Mouse (Mus musculus) thymus, postnatal 0 days (tissue): ENCODE measurements at regions not wholly inside any gene's neighbourhood (a gene's known extent, or its start where the extent isn't known, plus 50 kb on each side); places are given as distances from the start of the nearest gene placed in this dataset.

Experiments
- DNase-seq: peaks from one replicate; pipeline ENCODE4 v3.0.0-alpha.2; 2015; ENCODE audit warnings: low spot score

DNA sequence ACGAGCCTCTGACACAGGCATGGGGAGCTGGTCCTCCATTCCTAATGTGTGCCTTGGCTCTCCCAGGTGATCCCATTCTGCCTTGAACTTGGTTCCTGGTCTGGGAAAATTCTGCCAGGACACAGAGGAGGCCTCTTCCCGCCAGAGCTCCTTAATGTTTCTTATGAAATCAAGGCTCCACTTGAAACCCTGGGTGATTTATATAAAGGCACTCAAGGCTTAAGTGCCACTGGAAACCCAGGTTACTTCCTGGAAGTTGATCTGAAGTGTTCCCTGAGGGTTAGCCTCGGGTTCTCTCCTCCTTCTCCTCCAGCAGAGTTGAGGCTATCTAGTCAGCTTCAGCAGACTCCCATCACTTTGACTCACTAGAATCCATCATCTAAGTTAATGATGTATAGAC is 451.9 kb downstream of the Ate1 start:
- DNase-seq, result no peak

DNA sequence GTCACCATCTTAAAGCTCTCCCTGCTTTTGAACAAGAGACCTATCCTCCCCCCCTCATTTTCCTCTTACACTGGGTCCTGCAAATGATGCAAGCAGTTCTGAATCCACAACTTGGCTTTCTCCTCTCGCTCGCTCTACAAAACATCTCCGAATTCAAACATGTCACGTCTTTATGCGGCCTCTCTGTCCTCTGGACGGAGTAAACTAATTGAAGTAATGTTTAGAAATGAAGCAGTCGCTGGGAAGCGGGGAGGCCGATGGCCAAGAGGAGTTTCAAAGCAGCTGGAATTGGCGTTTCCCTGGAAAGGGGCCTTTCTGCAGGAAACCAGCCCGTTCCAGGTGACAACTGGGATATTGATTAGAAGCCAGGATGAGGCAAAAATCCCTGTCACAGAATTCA is 446.8 kb downstream of the Ate1 start:
- no peak for DNase-seq

DNA sequence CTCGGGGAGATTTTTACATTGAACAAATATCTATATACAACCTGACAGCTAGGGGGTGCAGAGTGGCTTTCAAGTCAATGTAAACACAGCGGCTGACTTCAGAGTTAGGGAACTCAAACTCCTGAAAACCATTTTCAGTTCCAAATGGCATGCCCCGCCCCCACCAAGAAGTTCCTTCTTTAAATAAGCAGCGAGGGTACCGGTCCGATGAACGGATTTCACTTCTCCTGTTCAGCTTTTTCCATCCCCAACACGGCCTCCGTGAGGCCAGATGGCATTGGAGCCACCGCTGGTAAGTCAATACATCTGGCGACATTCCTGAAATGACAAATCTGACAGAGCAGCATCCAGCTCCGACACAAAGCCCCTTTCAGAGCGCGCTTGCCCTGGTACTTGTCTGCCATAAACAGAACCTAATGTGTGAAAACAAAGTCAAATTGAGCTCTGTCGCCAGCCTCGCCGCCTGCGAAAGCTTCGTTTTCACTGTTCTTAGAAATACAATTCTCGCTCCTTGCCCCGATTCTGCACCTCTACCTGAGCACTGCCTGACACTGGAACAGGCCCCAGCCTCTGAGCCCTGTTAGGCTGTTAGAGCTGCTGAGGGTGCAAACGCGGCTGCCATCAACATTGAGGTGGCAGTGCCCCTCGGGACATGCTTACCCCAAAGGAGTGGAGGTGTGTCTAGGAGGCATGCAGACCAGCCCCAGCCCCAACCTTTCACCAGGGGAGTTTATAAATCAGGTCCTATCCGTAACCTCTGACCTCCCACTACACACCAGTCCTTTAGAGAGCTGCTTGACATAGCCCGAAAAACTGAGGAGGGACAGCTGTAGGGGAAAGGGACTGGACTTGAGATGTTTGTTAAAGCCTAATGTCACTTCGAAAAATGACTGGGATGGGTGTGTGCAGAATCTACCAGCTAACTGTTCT is 446.0 kb downstream of the Ate1 start:
- DNase-seq, result no peak

GRCm38 (mm10) chr7:130082662-130083061 is 437.5 kb downstream of the Ate1 start:
- DNase-seq, result no peak

DNA sequence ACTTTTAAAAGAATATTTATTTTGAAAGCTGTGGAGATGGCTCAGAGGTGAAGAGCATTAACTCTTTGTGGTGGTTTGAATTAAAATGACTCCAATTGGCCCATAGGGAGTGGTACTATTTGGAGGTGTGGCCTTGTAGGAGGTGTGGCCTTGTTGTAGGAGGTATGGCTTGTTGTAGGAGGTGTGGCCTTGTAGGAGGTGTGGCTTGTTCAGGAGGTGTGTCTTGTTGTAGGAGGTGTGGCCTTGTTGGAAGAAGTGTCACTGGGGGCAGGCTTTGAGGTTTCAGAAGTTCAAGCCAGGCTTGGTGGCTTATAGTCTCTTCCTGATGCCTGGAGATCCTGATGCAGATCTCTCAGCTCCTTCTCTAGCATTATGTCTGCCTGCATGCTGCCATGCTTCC is 434.5 kb downstream of the Ate1 start:
- DNase-seq, result no peak

- no peak for DNase-seq
Measured at GRCm38 (mm10) chr7:130089896-130090610, 430.1 kb downstream of the Ate1 start.

DNA sequence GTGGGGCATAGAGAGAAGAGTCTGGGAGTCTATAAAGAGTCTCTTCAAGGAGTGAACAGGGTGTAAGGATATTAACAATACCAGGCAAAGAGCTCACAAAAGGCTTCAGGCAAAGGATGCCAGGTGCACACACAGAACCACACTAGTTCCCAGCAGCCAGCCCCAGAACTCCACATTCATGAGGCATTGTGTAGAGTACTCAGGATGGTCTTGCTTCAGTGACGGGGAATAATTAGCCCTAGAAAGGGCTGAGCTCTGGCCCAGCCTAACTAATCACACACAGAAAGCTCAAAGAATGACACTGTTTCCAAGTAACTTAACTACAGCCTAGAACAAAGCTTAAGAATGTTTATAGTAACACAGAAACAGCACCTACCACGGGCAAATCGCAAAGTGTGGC is 428.2 kb downstream of the Ate1 start:
- no peak for DNase-seq

GRCm38 (mm10) chr7:130095141-130095540 is 425.0 kb downstream of the Ate1 start:
- no peak for DNase-seq

- DNase-seq, result no peak
Measured at GRCm38 (mm10) chr7:130098606-130099005, 421.6 kb downstream of the Ate1 start.

- no peak for DNase-seq
Measured at GRCm38 (mm10) chr7:130102671-130103070, 417.5 kb downstream of the Ate1 start.

DNA sequence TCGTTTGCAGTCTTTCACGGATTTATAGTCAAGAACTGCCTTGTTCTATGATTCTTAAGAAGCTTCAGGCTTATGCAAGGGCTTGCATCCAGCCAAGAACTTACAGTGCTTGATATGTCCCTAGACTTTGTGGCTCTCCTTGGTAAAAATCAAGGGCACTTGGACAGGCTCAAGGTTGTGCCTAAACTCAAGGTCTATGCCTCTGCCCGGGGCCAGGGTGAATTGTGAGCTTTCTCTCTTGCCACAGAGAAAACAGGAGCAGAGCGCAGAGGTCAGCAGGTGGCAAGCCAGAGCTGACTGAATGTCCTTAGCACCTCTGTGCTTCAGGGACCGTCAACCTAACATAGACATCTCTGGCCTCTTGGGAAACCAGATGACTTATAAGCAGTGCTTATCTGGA is 413.2 kb downstream of the Ate1 start:
- DNase-seq, result no peak

- no peak for DNase-seq
Measured at GRCm38 (mm10) chr7:130108362-130108761, 411.8 kb downstream of the Ate1 start.
